Mouse (Mus musculus) gastrocnemius, adult 8-10 months (tissue): ENCODE data around the gene Dcdc2a. TPM values are rescaled to one million over a fixed set of nuclear protein-coding genes. Genes with fewer than 3 reads are reported as not detected.

Experiments used
- DNase-seq, 2 experiments: peaks; one replicate each; pipeline ENCODE4 v3.0.0; 2022; ENCODE audit warnings: low spot score in 2 of 2
- total RNA-seq, 4 experiments: library from RNA; stranded (reverse); gene quantifications; 2 replicates each; pipeline ENCODE4 v1.2.4; 2022

Dcdc2a gene
- total RNA-seq, 4 experiments from 2014 or later, result 0.15 to 1.2 (median 0.28) TPM

GRCm38 (mm10) chr13:25168891-25169290 lies 113.1 kb downstream of the Dcdc2a start:
- no peak for DNase-seq

DNA sequence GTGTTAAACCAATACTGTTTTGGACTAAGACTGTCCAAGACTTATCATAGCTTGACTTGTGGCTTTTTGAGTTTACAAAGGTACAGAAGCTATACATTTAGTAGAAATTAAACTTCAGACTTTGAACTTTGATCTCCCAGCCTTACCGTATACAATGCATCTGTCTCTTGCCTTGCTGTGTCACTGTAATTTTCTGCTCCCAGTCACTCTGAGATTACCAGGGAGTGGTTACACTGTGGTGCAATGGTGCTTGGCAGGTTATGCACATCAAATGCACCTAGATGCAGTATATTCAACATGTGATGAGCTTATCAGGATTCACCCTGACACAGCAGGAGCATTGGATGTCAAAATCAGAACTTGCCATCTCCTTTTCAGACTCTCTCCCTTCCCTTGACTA lies 122.0 kb downstream of the Dcdc2a start:
- DNase-seq, result no peak

GRCm38 (mm10) chr13:25178236-25179001 lies 122.6 kb downstream of the Dcdc2a start:
- DNase-seq, result no peak

- DNase-seq, result no peak
Measured at GRCm38 (mm10) chr13:25186436-25187325, 130.9 kb downstream of the Dcdc2a start.

GRCm38 (mm10) chr13:25187326-25187710 lies 131.5 kb downstream of the Dcdc2a start:
- no peak for DNase-seq

- no peak for DNase-seq
Measured at GRCm38 (mm10) chr13:25189419-25190144, 133.8 kb downstream of the Dcdc2a start.

DNA sequence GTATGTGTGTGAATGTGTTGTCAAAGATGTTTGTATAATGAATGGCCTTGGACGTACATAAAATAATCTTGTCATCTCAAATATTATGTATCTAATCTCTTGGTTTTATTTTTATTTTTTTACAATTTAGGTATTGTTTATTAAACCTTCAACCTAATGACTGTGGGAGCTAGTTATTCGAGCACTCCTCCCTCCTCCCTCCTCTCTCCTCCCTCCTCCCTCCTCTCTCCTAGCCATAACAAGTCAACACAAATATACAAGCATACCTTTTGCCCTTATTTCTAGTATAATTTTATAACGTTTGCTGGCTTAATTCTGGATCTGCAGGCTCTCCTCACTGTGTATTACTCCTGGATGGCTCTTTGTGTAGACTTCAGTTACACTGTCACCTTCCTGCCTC lies 134.4 kb downstream of the Dcdc2a start:
- no peak for DNase-seq

DNA sequence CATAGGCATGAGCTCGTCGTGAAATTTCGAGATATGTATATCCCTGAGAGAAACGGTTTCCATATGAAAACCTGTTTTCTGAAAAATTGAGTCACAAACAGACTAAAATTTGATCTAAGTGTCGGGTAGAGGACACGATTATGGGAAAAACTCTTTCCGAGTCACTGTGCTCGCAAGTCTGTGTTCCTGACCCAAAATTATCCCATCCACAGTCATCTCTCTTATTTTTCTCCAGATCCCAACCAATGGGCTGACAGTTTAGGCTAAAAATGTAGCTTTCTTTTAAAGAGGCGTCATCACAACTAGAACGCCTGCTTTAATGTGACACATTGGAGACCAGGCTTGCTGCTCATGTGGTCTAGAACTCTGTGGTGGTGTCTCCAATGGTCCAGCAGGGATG lies 139.9 kb downstream of the Dcdc2a start:
- no peak for DNase-seq

- DNase-seq, result no peak
Measured at GRCm38 (mm10) chr13:25199916-25200315, 144.1 kb downstream of the Dcdc2a start.

GRCm38 (mm10) chr13:25206950-25207349 lies 151.1 kb downstream of the Dcdc2a start:
- no peak for DNase-seq

GRCm38 (mm10) chr13:25218394-25218793 lies 162.6 kb downstream of the Dcdc2a start:
- DNase-seq, result no peak

DNA sequence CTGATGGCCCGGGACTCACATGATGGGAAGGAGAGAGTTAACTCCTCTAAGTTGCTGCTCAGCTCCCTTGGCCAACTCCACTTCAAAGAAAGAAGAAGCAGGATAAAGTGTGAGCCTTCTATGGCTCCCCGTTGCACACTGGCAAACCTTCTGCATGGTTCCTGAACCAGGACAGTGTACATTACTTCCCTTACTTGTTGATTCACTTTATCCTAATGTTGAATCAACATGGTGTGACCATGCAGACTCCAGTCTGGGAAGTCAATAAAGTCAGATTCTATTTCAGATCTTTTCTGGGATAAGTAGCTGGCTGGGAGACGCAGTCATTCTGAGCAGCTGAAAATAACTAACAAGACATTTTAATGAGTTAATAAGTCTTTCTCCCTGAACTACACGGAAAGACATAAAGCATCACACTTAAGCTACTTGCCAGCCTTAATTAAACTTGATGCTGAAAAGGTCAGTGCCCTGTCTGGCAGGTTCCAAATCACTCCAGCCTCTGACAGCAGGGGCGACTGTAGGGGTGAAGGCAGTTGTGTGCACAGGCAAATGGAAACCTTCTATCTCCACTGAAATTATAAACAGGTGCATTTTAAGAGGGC lies 164.5 kb downstream of the Dcdc2a start:
- no peak for DNase-seq

DNA sequence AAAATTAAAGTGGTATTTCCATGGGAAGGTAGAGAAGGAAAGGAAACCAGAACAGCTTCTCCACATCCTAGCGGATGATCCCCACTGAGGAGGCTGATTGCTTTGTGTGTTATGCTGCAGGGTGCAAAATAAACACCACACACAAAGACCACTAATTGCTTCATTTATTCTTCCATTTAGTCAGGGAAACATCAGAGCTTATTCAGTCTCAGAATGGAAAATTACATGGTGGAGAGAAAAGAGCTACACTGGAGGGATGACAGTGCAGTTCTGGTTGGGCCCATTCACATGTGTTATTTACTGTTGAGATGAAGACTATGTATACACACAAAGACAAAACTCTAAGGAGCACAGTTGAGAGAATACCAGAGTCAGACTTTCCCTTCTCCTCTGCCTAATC lies 196.1 kb downstream of the Dcdc2a start:
- DNase-seq, result no peak

- DNase-seq, result no peak
Measured at GRCm38 (mm10) chr13:25254478-25255263, 198.9 kb downstream of the Dcdc2a start.

DNA sequence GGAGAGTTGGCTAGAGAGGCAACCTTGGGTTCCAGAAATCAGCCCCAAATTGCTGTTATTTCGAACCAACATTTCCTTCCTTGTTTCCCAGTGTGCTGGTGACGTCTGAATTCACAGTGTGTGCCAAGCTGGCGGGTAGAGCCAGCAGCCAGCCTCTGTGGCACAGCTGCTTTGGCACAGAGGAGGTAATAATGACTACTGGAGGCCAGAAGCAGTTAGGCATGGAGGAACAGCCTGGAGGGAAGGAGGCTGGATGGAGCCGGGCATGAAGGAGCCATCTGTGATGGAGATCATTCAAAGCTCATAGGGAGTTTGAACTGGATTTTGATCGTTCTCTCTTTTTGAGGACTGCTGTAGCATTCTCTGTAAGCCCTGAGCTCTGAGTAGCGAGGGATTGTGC lies 201.8 kb downstream of the Dcdc2a start:
- no peak for DNase-seq

Other genes with a start within 250 kb of the Dcdc2a start
- gene Acot13, start 224.5 kb upstream of the Dcdc2a start, total RNA-seq, result 100 to 1,000 TPM; 129 to 137 (median 136) TPM
- 1 to 10 TPM; 7.2 to 9.8 (median 8.1) TPM for gene Tdp2, start 224.3 kb upstream of the Dcdc2a start, total RNA-seq
- gene D130043K22Rik, start 210.9 kb upstream of the Dcdc2a start, total RNA-seq, result not detected
- gene Aldh5a1, start 118.3 kb upstream of the Dcdc2a start, total RNA-seq, result 1 to 10 TPM; 6.7 to 9.3 (median 8.1) TPM
- 1 to 10 TPM in 1 of 4 experiments, under 1 TPM in 3; 0.36 to 1.3 (median 0.93) TPM for gene Gpld1, start 112.9 kb upstream of the Dcdc2a start, total RNA-seq
- 10 to 100 TPM; 37.9 to 43.4 (median 40.0) TPM for gene Mrs2, start 35.6 kb upstream of the Dcdc2a start, total RNA-seq
- gene Nrsn1, start 214.5 kb downstream of the Dcdc2a start, total RNA-seq, result under 1 TPM in 1 of 4 experiments, not detected in 3; 0.19 TPM